Mouse (Mus musculus): ENCODE measurements around the gene Wscd1. TPM values are rescaled to one million over a fixed set of nuclear protein-coding genes. Genes with fewer than 3 reads are reported as not detected.

Wscd1 gene
- polyA plus RNA-seq, 1 experiment from 2014 or later, result 3.0 TPM

- Histone ChIP-seq H3K9ac (ENCODE audit: low read depth, low read length) (no peak overlapping the region), H3K27me3 (replicated peaks; ENCODE audit: control insufficient read depth, insufficient read depth, low read length) (no peaks in the 10 kb centered on the region), H3K4me1 (ENCODE audit: control insufficient read depth, insufficient read depth, low read length) (no peaks in the 10 kb centered on the region), H3K36me3 (ENCODE audit: control insufficient read depth, insufficient read depth, low read length) (no peaks in the 10 kb centered on the region), H3K4me2 (ENCODE audit: low read depth, low read length) (no peak overlapping the region), H3K4me3 (ENCODE audit: low read length) (no peak overlapping the region), H3K27ac (ENCODE audit: low read length) (no peak overlapping the region), H3K9me3 (ENCODE audit: control insufficient read depth, low read length) (no peaks in the 10 kb centered on the region)
- ATAC-seq, result no peak
- 51% methylated on average over 10 of the region's 10 CpGs for WGBS
Measured at GRCm38 (mm10) chr11:71779642-71780041, 29.9 kb downstream of the Wscd1 start.

DNA sequence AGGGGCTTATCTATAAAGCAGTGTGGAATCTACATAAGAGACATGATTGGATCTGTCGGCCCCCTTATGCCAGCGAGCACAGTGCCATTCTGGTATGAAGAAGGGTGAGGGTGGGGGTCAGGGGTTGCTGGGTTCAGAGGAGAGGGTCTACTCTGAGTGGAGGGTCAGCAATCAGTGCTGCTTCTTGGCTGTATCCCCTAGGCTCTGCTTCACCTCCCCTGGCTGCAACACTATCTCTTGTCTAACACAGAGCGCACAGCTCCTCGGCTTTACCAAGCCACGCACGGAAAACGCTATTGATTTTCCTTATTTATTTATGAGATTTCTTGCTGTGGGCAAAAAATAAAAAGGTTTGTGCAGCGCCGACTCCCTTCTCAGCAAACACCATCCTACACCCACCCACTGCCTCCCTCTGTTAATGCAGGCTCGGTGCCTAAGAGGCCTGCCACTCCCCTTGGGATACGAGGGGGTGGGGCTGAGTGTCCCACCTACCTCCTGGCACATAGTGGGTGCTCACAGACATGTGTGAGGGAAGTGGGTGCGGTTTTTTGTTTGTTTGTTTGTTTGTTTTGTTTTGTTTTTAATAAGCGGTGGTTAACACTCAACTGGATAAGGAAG lies 32.1 kb downstream of the Wscd1 start:
- no peaks in the 10 kb centered on the region for H3K9me3 ChIP-seq (ENCODE audit: control insufficient read depth, low read length)
- H3K4me3 ChIP-seq (ENCODE audit: low read length), result no peak overlapping the region
- no peak overlapping the region for H3K4me2 ChIP-seq (ENCODE audit: low read depth, low read length)
- H3K4me1 ChIP-seq (ENCODE audit: control insufficient read depth, insufficient read depth, low read length), result no peaks in the 10 kb centered on the region
- no peak overlapping the region for H3K27ac ChIP-seq (ENCODE audit: low read length)
- H3K36me3 ChIP-seq (ENCODE audit: control insufficient read depth, insufficient read depth, low read length), result no peaks in the 10 kb centered on the region
- 67% methylated on average over 13 of the region's 13 CpGs for WGBS
- H3K9ac ChIP-seq (ENCODE audit: low read depth, low read length), result no peak overlapping the region
- ATAC-seq, result no peak
- H3K27me3 ChIP-seq (replicated peaks; ENCODE audit: control insufficient read depth, insufficient read depth, low read length), result no peaks in the 10 kb centered on the region

DNA sequence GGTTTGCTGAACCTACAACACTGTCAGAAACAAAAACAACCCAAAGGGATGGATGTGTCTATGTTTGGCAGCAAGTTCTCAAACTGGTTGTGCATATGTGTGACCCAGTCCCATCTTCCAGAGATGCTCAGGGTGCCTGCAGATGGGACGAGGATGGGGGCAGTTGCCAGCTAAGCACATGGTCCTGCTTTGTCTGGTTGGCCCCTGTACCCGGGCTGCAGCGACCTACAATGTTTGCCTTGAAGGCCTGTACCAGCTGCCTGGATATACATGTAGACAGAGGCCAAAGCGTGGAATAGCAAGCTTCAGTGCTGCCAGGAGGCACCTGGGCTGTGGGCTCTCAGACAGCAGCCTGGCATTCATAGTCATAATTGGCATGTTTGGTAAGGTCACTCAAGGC lies 35.8 kb downstream of the Wscd1 start:
- ATAC-seq, result no peak
- Histone ChIP-seq H3K4me2 (ENCODE audit: low read depth, low read length) (no peak overlapping the region), H3K9me3 (ENCODE audit: control insufficient read depth, low read length) (no peaks in the 10 kb centered on the region), H3K36me3 (ENCODE audit: control insufficient read depth, insufficient read depth, low read length) (no peaks in the 10 kb centered on the region), H3K9ac (ENCODE audit: low read depth, low read length) (no peak overlapping the region), H3K27ac (ENCODE audit: low read length) (no peak overlapping the region), H3K4me3 (ENCODE audit: low read length) (no peak overlapping the region), H3K4me1 (ENCODE audit: control insufficient read depth, insufficient read depth, low read length) (no peaks in the 10 kb centered on the region), H3K27me3 (replicated peaks; ENCODE audit: control insufficient read depth, insufficient read depth, low read length) (no peaks in the 10 kb centered on the region)
- WGBS, result 87% methylated on average over 4 of the region's 4 CpGs

DNA sequence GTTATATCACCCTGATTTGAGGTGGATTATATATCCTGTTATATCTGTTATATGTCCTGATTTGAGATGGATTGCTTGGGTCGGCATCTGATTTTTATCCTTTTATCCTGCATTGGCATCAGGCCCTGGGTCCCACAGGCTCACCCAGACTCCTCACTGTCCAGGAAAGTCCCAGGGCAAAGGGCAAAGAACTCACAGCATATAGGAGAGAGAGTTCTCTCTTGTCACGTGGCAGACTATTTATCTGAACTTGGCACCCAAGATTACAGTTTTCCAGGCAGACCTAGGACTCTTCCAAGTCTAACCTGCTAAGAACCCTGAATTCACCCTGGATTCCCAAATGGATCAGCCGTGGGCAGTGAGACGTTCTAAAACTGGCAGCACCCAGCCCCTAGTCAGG lies 38.5 kb downstream of the Wscd1 start:
- Histone ChIP-seq H3K9ac (ENCODE audit: low read depth, low read length) (no peak overlapping the region), H3K27me3 (replicated peaks; ENCODE audit: control insufficient read depth, insufficient read depth, low read length) (no peaks in the 10 kb centered on the region), H3K4me1 (ENCODE audit: control insufficient read depth, insufficient read depth, low read length) (no peaks in the 10 kb centered on the region), H3K36me3 (ENCODE audit: control insufficient read depth, insufficient read depth, low read length) (no peaks in the 10 kb centered on the region), H3K9me3 (ENCODE audit: control insufficient read depth, low read length) (no peaks in the 10 kb centered on the region), H3K4me2 (ENCODE audit: low read depth, low read length) (no peak overlapping the region), H3K27ac (ENCODE audit: low read length) (no peak overlapping the region), H3K4me3 (ENCODE audit: low read length) (no peak overlapping the region)
- peak; percentile 55; the same call in 1 of the 2 replicates for ATAC-seq
- WGBS, result 73% methylated on average over 4 of the region's 4 CpGs

DNA sequence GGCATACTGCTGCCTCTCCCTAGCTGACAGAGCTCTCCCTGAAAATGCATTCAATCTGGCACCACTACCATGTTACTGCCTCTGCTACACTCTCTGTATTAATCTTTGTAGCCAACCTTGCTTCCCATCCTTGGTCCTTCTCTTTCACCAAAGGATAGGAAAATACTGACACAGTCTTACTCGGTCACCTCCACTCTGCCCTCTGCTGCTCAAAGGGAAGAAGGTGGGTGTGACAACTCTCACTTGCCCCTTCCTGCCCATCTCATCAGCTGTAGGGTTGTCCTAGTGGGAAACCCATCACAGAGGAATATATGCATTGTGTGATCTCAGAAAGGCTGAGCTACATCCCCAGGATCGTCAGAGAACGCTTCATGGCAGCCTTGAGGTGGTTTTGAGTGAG lies 40.5 kb downstream of the Wscd1 start:
- Histone ChIP-seq H3K9ac (ENCODE audit: low read depth, low read length) (no peak overlapping the region), H3K27ac (ENCODE audit: low read length) (no peak overlapping the region), H3K4me2 (ENCODE audit: low read depth, low read length) (no peak overlapping the region), H3K4me3 (ENCODE audit: low read length) (no peak overlapping the region), H3K4me1 (ENCODE audit: control insufficient read depth, insufficient read depth, low read length) (no peaks in the 10 kb centered on the region), H3K27me3 (replicated peaks; ENCODE audit: control insufficient read depth, insufficient read depth, low read length) (no peaks in the 10 kb centered on the region), H3K36me3 (ENCODE audit: control insufficient read depth, insufficient read depth, low read length) (no peaks in the 10 kb centered on the region), H3K9me3 (ENCODE audit: control insufficient read depth, low read length) (no peaks in the 10 kb centered on the region)
- no peak for ATAC-seq
- 75% methylated on average over 3 of the region's 3 CpGs for WGBS

- H3K36me3 ChIP-seq (ENCODE audit: control insufficient read depth, insufficient read depth, low read length), result no peaks in the 10 kb centered on the region
- H3K4me1 ChIP-seq (ENCODE audit: control insufficient read depth, insufficient read depth, low read length), result no peaks in the 10 kb centered on the region
- no peak overlapping the region for H3K4me2 ChIP-seq (ENCODE audit: low read depth, low read length)
- H3K4me3 ChIP-seq (ENCODE audit: low read length), result no peak overlapping the region
- WGBS, result 89% methylated on average over 4 of the region's 4 CpGs
- no peak for ATAC-seq
- H3K27me3 ChIP-seq (replicated peaks; ENCODE audit: control insufficient read depth, insufficient read depth, low read length), result no peaks in the 10 kb centered on the region
- no peak overlapping the region for H3K9ac ChIP-seq (ENCODE audit: low read depth, low read length)
- no peak overlapping the region for H3K27ac ChIP-seq (ENCODE audit: low read length)
- H3K9me3 ChIP-seq (ENCODE audit: control insufficient read depth, low read length), result no peaks in the 10 kb centered on the region
Measured at GRCm38 (mm10) chr11:71799206-71799605, 49.5 kb downstream of the Wscd1 start.

DNA sequence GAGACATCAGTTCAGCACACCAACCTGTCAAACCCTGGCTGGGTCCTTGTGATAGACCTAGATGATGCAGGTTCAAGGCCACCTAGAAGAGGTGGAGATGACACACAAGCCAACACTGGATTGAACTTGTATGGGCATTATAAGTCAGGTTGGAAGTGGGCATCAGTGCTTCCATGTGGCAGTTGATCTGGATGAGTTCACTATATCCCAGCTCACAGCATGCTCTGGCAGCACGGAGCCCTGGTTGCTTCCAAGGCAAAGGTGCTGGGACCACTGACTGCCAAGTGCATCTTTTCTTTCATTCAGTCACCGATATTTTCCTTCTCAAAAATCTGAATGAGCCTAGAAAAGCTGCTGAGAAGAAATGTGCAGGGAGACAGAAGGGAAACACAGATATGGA lies 58.8 kb downstream of the Wscd1 start:
- H3K9ac ChIP-seq (ENCODE audit: low read depth, low read length), result no peak overlapping the region
- no peak overlapping the region for H3K4me3 ChIP-seq (ENCODE audit: low read length)
- WGBS, result 85% methylated on average over 2 of the region's 2 CpGs
- H3K4me2 ChIP-seq (ENCODE audit: low read depth, low read length), result no peak overlapping the region
- no peaks in the 10 kb centered on the region for H3K27me3 ChIP-seq (replicated peaks; ENCODE audit: control insufficient read depth, insufficient read depth, low read length)
- H3K27ac ChIP-seq (ENCODE audit: low read length), result no peak overlapping the region
- no peak for ATAC-seq
- no peaks in the 10 kb centered on the region for H3K9me3 ChIP-seq (ENCODE audit: control insufficient read depth, low read length)
- H3K36me3 ChIP-seq (ENCODE audit: control insufficient read depth, insufficient read depth, low read length), result no peaks in the 10 kb centered on the region
- H3K4me1 ChIP-seq (ENCODE audit: control insufficient read depth, insufficient read depth, low read length), result no peaks in the 10 kb centered on the region

DNA sequence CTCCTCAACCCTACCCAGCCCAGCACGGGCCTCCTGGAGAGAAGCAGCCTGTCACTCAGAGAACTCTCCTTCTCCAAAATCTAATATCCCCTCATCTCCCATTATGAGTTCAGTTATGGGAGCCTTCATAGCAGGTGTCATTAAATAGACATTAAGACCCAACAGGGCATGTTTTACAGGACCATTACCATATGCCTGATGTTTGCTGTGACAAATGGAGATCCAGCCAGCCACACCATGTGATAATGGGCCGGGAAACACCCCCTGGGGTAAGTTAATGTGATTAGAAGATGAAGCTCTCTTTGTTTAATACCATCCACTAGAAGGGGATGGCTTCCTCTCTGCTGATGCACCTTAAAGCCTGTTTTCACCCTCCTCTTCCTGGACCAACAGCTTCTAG lies 62.1 kb downstream of the Wscd1 start:
- Histone ChIP-seq H3K9me3 (ENCODE audit: control insufficient read depth, low read length) (no peaks in the 10 kb centered on the region), H3K27me3 (replicated peaks; ENCODE audit: control insufficient read depth, insufficient read depth, low read length) (no peaks in the 10 kb centered on the region), H3K4me1 (ENCODE audit: control insufficient read depth, insufficient read depth, low read length) (no peaks in the 10 kb centered on the region), H3K36me3 (ENCODE audit: control insufficient read depth, insufficient read depth, low read length) (no peaks in the 10 kb centered on the region), H3K27ac (ENCODE audit: low read length) (no peak overlapping the region), H3K9ac (ENCODE audit: low read depth, low read length) (no peak overlapping the region), H3K4me3 (ENCODE audit: low read length) (no peak overlapping the region), H3K4me2 (ENCODE audit: low read depth, low read length) (no peak overlapping the region)
- 63% methylated on average over 2 of the region's 2 CpGs for WGBS
- ATAC-seq, result no peak

DNA sequence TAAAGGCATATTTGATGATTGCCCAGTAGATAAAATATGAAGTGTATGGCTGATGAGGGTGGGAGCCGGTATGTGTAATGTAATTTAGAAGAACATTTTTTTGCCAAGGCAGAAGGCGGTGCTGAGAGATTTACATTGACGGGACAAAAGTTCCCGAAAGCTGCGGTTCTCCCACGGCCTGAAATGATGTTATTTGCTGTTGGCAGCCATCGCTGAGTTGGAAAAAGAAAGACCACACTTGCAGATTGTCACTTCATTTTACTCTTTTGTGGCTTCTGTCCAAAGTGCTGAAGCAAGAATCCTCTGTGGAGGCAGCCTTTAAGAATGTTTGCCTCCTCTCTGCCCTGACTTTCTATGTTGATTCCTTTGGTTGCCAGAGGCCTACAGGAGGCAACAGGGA lies 63.2 kb downstream of the Wscd1 start:
- Histone ChIP-seq H3K27ac (ENCODE audit: low read length) (no peak overlapping the region), H3K4me1 (ENCODE audit: control insufficient read depth, insufficient read depth, low read length) (no peaks in the 10 kb centered on the region), H3K4me3 (ENCODE audit: low read length) (no peak overlapping the region), H3K27me3 (replicated peaks; ENCODE audit: control insufficient read depth, insufficient read depth, low read length) (no peaks in the 10 kb centered on the region), H3K9me3 (ENCODE audit: control insufficient read depth, low read length) (no peaks in the 10 kb centered on the region), H3K36me3 (ENCODE audit: control insufficient read depth, insufficient read depth, low read length) (no peaks in the 10 kb centered on the region), H3K9ac (ENCODE audit: low read depth, low read length) (no peak overlapping the region), H3K4me2 (ENCODE audit: low read depth, low read length) (no peak overlapping the region)
- WGBS, result 81% methylated on average over 7 of the region's 7 CpGs
- ATAC-seq, result no peak

DNA sequence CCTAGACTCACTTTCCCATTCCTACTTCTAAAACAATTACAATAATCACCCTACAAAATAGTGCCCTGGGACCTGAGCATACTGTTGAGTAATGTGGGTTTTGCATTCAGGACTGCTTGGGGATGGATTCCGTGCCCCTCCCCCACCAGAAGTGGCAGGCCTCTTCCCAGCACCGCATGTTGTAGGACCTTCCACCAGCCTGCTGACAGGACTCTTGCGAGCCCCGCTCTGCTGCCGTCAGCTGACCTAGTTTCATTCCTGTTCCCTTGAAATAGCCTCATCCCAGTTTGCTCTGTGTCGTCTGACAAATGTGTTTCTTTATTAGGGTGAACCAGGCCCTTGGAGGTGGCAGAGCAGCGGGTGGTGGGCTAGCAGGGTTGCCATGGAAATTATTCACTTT lies 64.8 kb downstream of the Wscd1 start:
- Histone ChIP-seq H3K4me3 (ENCODE audit: low read length) (no peak overlapping the region), H3K9ac (ENCODE audit: low read depth, low read length) (no peak overlapping the region), H3K27me3 (replicated peaks; ENCODE audit: control insufficient read depth, insufficient read depth, low read length) (no peaks in the 10 kb centered on the region), H3K36me3 (ENCODE audit: control insufficient read depth, insufficient read depth, low read length) (no peaks in the 10 kb centered on the region), H3K27ac (ENCODE audit: low read length) (no peak overlapping the region), H3K4me1 (ENCODE audit: control insufficient read depth, insufficient read depth, low read length) (no peaks in the 10 kb centered on the region), H3K4me2 (ENCODE audit: low read depth, low read length) (no peak overlapping the region), H3K9me3 (ENCODE audit: control insufficient read depth, low read length) (no peaks in the 10 kb centered on the region)
- ATAC-seq, result no peak
- 64% methylated on average over 7 of the region's 7 CpGs for WGBS

Measured in intestine, embryonic 16.5 days (tissue).